Mouse (Mus musculus): Measurements from ENCODE around the gene Bbs7. TPM values are rescaled to one million over a fixed set of nuclear protein-coding genes. Genes with fewer than 3 reads are reported as not detected.
"Not testable (repeated sequence)": the region's sequence is repeated elsewhere in the genome, so short reads cannot be mapped to it uniquely, and the experiment has no call there.

Bbs7 gene
- total and polyA plus RNA-seq, 3 experiments = 2.0 to 16.5 (median 12.2) TPM

DNA sequence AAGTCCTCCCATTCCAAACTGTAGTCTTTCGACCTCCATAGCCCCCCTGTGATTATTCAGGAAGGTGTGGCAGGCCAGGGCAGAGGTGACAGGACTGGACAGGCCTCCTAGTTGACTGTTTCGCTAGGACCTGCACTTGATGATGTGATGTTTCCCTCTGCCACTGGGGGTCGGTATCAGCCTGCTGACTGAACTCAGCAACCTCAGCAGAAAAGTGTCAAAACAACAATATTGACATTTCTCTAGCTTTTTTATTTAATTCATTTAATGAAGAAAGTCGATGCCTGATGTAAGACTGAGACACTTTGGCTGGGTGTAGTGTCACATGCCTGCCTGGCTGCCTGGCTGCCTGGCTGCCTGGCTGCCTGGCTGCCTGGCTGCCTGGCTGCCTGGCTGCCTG lies 22.2 kb upstream of the Bbs7 start:
- ATAC-seq (ENCODE audit: extremely low read depth, insufficient number of reproducible peaks, low FRiP score, poor library complexity, severe bottlenecking) = no peak
- DNase-seq (ENCODE audit: low spot score) = no peak
- no peak overlapping the region for H3K4me3 ChIP-seq (ENCODE audit: low read depth, low read length)
- no peak for TF ChIP-seq POLR2AphosphoS5 (IDR thresholded peaks at IDR 0.05; ENCODE audit: insufficient replicate concordance, low read depth, low read length)
- no peak for TF ChIP-seq GATA1 (IDR thresholded peaks at IDR 0.05; ENCODE audit: borderline replicate concordance, low read length)
- TF ChIP-seq CTCF (IDR thresholded peaks at IDR 0.05; ENCODE audit: low read depth, low read length) = no peak
- no peak for TF ChIP-seq GATA2 (IDR thresholded peaks at IDR 0.05; ENCODE audit: borderline replicate concordance, low read depth, low read length)
- no peak for TF ChIP-seq TAL1 (conservative IDR thresholded peaks at IDR 0.05; ENCODE audit: low read depth, low read length)
- no peaks in the 10 kb centered on the region for H3K27me3 ChIP-seq (ENCODE audit: insufficient read depth, low read length)
- no peaks in the 10 kb centered on the region for H3K36me3 ChIP-seq (replicated peaks)
- H3K9me3 ChIP-seq (replicated peaks) = no peaks in the 10 kb centered on the region
- no peaks in the 10 kb centered on the region for H3K4me1 ChIP-seq (ENCODE audit: insufficient read depth, low read depth, low read length)

DNA sequence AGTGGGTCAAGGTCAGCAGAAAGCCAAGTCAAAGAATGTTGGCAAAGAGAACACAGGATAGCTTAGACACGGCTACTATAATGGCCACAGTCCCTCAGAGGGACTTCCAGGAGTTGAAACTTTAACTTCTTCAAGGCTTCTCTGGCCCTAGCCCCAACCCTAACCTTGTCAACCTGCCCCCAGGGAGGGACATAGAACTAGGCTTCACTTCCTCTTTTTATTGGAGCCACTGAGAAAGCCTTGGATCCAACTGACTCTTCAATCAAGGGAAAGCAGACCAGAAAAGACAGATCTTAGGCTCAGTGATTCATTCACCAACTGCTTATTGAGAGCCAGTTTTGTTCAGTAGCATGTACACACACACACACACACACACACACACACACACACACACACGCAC lies 13.5 kb upstream of the Bbs7 start:
- no peaks in the 10 kb centered on the region for H3K4me1 ChIP-seq (ENCODE audit: insufficient read depth, low read depth, low read length)
- ATAC-seq (ENCODE audit: extremely low read depth, insufficient number of reproducible peaks, low FRiP score, poor library complexity, severe bottlenecking) = no peak
- peaks cover 11% of the 10 kb centered on the region for H3K27me3 ChIP-seq (ENCODE audit: insufficient read depth, low read length)
- H3K9me3 ChIP-seq (replicated peaks) = no peaks in the 10 kb centered on the region
- no peak for DNase-seq (ENCODE audit: low spot score)
- TF ChIP-seq GATA1 (IDR thresholded peaks at IDR 0.05; ENCODE audit: borderline replicate concordance, low read length) (no peak), POLR2AphosphoS5 (IDR thresholded peaks at IDR 0.05; ENCODE audit: insufficient replicate concordance, low read depth, low read length) (no peak), CTCF (IDR thresholded peaks at IDR 0.05; ENCODE audit: low read depth, low read length) (no peak), GATA2 (IDR thresholded peaks at IDR 0.05; ENCODE audit: borderline replicate concordance, low read depth, low read length) (no peak), TAL1 (conservative IDR thresholded peaks at IDR 0.05; ENCODE audit: low read depth, low read length) (no peak)
- H3K4me3 ChIP-seq (ENCODE audit: low read depth, low read length) = no peak overlapping the region
- H3K36me3 ChIP-seq (replicated peaks) = no peaks in the 10 kb centered on the region

DNA sequence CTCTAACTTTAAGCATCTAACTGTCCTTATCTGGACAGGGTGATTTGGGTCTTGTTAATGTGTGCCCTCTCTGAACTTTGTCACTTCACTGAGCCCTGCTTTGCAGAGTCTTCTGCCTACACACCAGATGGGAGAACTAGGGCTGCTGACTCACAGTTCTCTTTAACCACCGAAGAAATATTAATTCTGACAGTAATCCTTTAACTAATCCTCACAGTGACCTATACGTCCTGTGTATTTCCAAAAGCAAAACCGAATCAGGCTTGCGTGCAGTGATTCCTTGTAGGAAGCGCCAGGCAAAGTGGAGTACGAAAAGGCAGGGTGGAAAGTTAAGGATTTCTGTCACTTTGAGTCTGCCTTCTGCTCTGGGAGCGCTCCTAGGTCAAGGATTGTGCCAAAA lies 4.9 kb upstream of the Bbs7 start:
- H3K36me3 ChIP-seq (replicated peaks) = no peaks in the 10 kb centered on the region
- peaks cover 14% of the 10 kb centered on the region; the same call in 1 of the 2 replicates for H3K4me1 ChIP-seq (ENCODE audit: insufficient read depth, low read depth, low read length)
- H3K4me3 ChIP-seq (ENCODE audit: low read depth, low read length) = no peak overlapping the region
- no peak for TF ChIP-seq POLR2AphosphoS5 (IDR thresholded peaks at IDR 0.05; ENCODE audit: insufficient replicate concordance, low read depth, low read length)
- no peak for TF ChIP-seq GATA2 (IDR thresholded peaks at IDR 0.05; ENCODE audit: borderline replicate concordance, low read depth, low read length)
- no peak for TF ChIP-seq GATA1 (IDR thresholded peaks at IDR 0.05; ENCODE audit: borderline replicate concordance, low read length)
- TF ChIP-seq CTCF (IDR thresholded peaks at IDR 0.05; ENCODE audit: low read depth, low read length) = no peak
- no peak for TF ChIP-seq TAL1 (conservative IDR thresholded peaks at IDR 0.05; ENCODE audit: low read depth, low read length)
- no peak for ATAC-seq (ENCODE audit: extremely low read depth, insufficient number of reproducible peaks, low FRiP score, poor library complexity, severe bottlenecking)
- DNase-seq (ENCODE audit: low spot score) = no peak
- H3K27me3 ChIP-seq (ENCODE audit: insufficient read depth, low read length) = no peaks in the 10 kb centered on the region; the same call in 1 of the 2 replicates
- no peaks in the 10 kb centered on the region for H3K9me3 ChIP-seq (replicated peaks)

DNA sequence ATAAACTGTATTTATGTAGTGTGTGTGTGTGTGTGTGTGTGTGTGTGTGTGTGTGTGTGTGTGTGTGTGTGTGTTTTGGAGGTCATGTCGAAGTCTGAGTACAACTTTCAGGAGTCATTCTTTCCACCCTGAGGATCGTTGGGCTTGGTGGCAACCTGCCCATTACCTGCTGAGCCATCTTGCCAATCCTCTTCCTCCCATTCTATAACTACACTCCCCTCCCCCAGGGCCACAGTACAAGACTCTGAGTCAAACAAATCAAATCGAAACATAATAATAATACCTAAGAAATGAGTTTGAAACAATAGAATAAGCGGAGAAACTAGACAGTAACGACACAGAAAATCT lies 605 bp upstream of the Bbs7 start:
- no peaks in the 10 kb centered on the region; the same call in 1 of the 2 replicates for H3K27me3 ChIP-seq (ENCODE audit: insufficient read depth, low read length)
- peaks cover 3% of the 10 kb centered on the region for H3K36me3 ChIP-seq (replicated peaks)
- DNase-seq (ENCODE audit: low spot score) (no peak), ATAC-seq (ENCODE audit: extremely low read depth, insufficient number of reproducible peaks, low FRiP score, poor library complexity, severe bottlenecking) (no peak)
- H3K4me3 ChIP-seq (ENCODE audit: low read depth, low read length) = no peak overlapping the region
- TF ChIP-seq POLR2AphosphoS5 (IDR thresholded peaks at IDR 0.05; ENCODE audit: insufficient replicate concordance, low read depth, low read length) (no peak), TAL1 (conservative IDR thresholded peaks at IDR 0.05; ENCODE audit: low read depth, low read length) (no peak), GATA1 (IDR thresholded peaks at IDR 0.05; ENCODE audit: borderline replicate concordance, low read length) (no peak)
- H3K9me3 ChIP-seq (replicated peaks) = no peaks in the 10 kb centered on the region
- H3K4me1 ChIP-seq (ENCODE audit: insufficient read depth, low read depth, low read length) = peaks cover 21% of the 10 kb centered on the region

DNA sequence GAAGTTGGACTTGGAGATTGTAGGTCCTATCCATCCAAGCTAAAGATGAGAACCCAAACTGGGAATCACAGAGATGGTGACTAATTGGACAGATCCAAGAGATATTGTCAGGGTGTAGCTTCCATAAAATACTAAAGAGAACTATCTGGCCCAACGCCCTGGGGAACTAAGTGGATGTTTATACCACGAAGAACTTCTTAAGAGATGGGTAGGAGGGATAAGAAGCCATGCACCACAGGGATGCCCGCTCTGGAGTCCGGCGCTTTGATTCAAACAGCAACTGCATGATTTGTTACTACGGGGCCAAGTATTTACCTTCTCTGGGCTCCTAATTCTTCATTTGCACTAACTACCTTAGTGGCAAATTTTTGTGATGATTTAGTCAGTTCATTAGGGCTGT lies 590 bp downstream of the Bbs7 start:
- no peaks in the 10 kb centered on the region for H3K9me3 ChIP-seq (replicated peaks)
- no peak for ATAC-seq (ENCODE audit: extremely low read depth, insufficient number of reproducible peaks, low FRiP score, poor library complexity, severe bottlenecking)
- H3K4me1 ChIP-seq (ENCODE audit: insufficient read depth, low read depth, low read length) = peaks cover 19% of the 10 kb centered on the region
- peaks cover 6% of the 10 kb centered on the region for H3K36me3 ChIP-seq (replicated peaks)
- no peak for DNase-seq (ENCODE audit: low spot score)
- H3K4me3 ChIP-seq (ENCODE audit: low read depth, low read length) = peak overlapping the region; percentile 74
- TF ChIP-seq CTCF (IDR thresholded peaks at IDR 0.05; ENCODE audit: low read depth, low read length) (no peak), GATA1 (IDR thresholded peaks at IDR 0.05; ENCODE audit: borderline replicate concordance, low read length) (no peak), POLR2AphosphoS5 (IDR thresholded peaks at IDR 0.05; ENCODE audit: insufficient replicate concordance, low read depth, low read length) (no peak), TAL1 (conservative IDR thresholded peaks at IDR 0.05; ENCODE audit: low read depth, low read length) (no peak), GATA2 (IDR thresholded peaks at IDR 0.05; ENCODE audit: borderline replicate concordance, low read depth, low read length) (no peak)
- no peaks in the 10 kb centered on the region for H3K27me3 ChIP-seq (ENCODE audit: insufficient read depth, low read length)

DNA sequence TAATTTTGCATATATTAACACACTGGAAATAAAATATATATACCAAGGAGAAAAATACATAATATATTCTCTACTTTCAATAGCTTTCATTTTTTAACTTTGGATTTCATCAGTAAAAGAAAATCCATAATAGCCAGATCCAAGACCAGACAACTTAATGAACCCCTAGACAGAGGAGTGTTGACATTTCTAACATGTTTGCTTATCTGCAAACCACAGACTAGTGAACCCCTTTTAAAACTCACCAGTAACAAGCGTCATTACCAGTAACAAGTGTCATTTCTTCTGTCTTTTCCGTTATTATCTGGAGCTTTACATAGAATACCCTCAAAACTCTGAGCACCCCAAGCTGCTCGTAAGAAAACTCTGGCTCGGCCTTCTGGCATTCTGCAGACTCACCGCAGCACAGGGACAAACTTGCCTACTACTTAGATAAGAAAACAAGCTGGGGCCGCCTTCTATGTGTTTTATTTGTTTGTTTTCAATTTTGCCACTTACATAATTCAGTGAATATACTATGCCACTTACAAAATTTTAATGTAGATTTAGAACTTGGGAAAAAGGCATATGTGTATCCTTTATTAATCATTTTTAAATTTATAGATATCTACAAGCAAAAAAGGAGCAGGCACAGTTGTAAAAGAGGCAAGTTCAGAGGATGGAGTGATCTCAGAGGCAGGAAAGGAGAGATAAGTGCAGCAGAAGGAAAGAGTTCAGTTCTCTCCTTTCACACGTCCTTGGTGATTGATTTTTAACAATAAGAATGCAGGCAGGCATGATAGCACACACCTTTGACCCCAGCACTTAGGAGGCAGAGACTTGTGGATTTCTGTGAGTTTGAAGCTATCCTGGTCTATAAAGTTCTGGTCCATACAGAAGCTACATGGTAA lies 7.1 kb downstream of the Bbs7 start:
- Histone ChIP-seq H3K4me1 (ENCODE audit: insufficient read depth, low read depth, low read length) (peaks cover 21% of the 10 kb centered on the region), H3K36me3 (replicated peaks) (peaks cover 14% of the 10 kb centered on the region), H3K4me3 (ENCODE audit: low read depth, low read length) (no peak overlapping the region; the same call in 1 of the 2 replicates), H3K9me3 (replicated peaks) (no peaks in the 10 kb centered on the region), H3K27me3 (ENCODE audit: insufficient read depth, low read length) (no peaks in the 10 kb centered on the region)
- DNase-seq (ENCODE audit: low spot score) = peak; percentile 7
- TF ChIP-seq POLR2AphosphoS5 (IDR thresholded peaks at IDR 0.05; ENCODE audit: insufficient replicate concordance, low read depth, low read length) (no peak), GATA1 (IDR thresholded peaks at IDR 0.05; ENCODE audit: borderline replicate concordance, low read length) (no peak), GATA2 (IDR thresholded peaks at IDR 0.05; ENCODE audit: borderline replicate concordance, low read depth, low read length) (no peak), TAL1 (conservative IDR thresholded peaks at IDR 0.05; ENCODE audit: low read depth, low read length) (no peak), CTCF (IDR thresholded peaks at IDR 0.05; ENCODE audit: low read depth, low read length) (no peak)
- ATAC-seq (ENCODE audit: extremely low read depth, insufficient number of reproducible peaks, low FRiP score, poor library complexity, severe bottlenecking) = peak; percentile 78

DNA sequence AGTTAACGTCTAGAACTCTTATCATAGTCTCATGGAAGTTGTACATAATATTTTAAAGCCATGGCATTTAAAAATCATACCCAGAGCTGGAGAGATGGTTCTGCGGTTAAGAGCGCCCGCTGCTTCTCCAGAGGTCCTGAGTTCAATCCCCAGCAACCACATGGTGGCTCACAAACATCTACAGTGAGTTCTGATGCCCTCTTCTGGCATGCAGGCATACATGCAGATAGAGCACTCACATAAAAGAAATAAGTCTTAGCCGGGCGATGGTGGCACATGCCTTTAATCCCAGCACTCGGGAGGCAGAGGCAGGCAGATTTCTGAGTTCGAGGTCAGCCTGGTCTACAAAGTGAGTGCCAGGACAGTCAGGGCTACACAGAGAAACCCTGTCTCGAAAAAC lies 13.5 kb downstream of the Bbs7 start:
- H3K27me3 ChIP-seq (ENCODE audit: insufficient read depth, low read length); DNase-seq (ENCODE audit: low spot score); ATAC-seq (ENCODE audit: extremely low read depth, insufficient number of reproducible peaks, low FRiP score, poor library complexity, severe bottlenecking); H3K9me3 ChIP-seq (replicated peaks); H3K4me3 ChIP-seq (ENCODE audit: low read depth, low read length); H3K4me1 ChIP-seq (ENCODE audit: insufficient read depth, low read depth, low read length): not testable (repeated sequence)
- H3K36me3 ChIP-seq (replicated peaks) = peaks cover 11% of the 10 kb centered on the region

Measured in G1E (cell line).